Mouse (Mus musculus) heart, embryonic 10.5 days (tissue): Measurements from ENCODE around the gene Lbh. TPM values are rescaled to one million over a fixed set of nuclear protein-coding genes. Genes with fewer than 3 reads are reported as not detected.

ENCODE experiments used
- DNase-seq: peaks from one replicate; pipeline ENCODE4 v3.0.0-alpha.2; 2017; ENCODE audit warnings: low spot score
- H3K27ac ChIP-seq: fragments of 300-500 bp; sonication (generic); 2 replicates; pipeline ENCODE4 v1.5.1; 2016; ENCODE audit warnings: mild to moderate bottlenecking
- H3K27me3 ChIP-seq: fragments of 300-500 bp; sonication (generic); 2 replicates; pipeline ENCODE4 v1.6.1; 2016; ENCODE audit warnings: mild to moderate bottlenecking; ENCODE audit not compliant: poor library complexity, insufficient read depth, severe bottlenecking
- H3K36me3 ChIP-seq: fragments of 300-500 bp; sonication (generic); 2 replicates; pipeline ENCODE4 v1.6.1; 2016; ENCODE audit warnings: mild to moderate bottlenecking, moderate library complexity
- H3K4me1 ChIP-seq: fragments of 300-500 bp; sonication (generic); 2 replicates; pipeline ENCODE4 v1.6.1; 2016; ENCODE audit warnings: mild to moderate bottlenecking
- H3K4me3 ChIP-seq: fragments of 300-500 bp; sonication (generic); 2 replicates; pipeline ENCODE4 v1.5.1; 2016; ENCODE audit warnings: mild to moderate bottlenecking, moderate library complexity
- H3K9me3 ChIP-seq: fragments of 300-500 bp; sonication (generic); 2 replicates; pipeline ENCODE4 v1.6.1; 2016; ENCODE audit warnings: mild to moderate bottlenecking, moderate library complexity
- WGBS: fragments of 180-500 bp; shearing (Covaris S2); methylation state at CpG from one replicate; pipeline ENCODE4 v1.1.7; 2016; 5-methylcytosine and 5-hydroxymethylcytosine counted together
- polyA plus RNA-seq: library from polyadenylated mRNA; unstranded; fragments of >200 nt; fragmentation: Nextera tagmentation; extraction: Ambion mirVana; gene quantifications from 2 replicates; pipeline ENCODE4 v1.2.1, GENCODE M21; 2016

The Lbh gene
- polyA plus RNA-seq, 1 experiment from 2014 or later: 10.8 TPM

DNA sequence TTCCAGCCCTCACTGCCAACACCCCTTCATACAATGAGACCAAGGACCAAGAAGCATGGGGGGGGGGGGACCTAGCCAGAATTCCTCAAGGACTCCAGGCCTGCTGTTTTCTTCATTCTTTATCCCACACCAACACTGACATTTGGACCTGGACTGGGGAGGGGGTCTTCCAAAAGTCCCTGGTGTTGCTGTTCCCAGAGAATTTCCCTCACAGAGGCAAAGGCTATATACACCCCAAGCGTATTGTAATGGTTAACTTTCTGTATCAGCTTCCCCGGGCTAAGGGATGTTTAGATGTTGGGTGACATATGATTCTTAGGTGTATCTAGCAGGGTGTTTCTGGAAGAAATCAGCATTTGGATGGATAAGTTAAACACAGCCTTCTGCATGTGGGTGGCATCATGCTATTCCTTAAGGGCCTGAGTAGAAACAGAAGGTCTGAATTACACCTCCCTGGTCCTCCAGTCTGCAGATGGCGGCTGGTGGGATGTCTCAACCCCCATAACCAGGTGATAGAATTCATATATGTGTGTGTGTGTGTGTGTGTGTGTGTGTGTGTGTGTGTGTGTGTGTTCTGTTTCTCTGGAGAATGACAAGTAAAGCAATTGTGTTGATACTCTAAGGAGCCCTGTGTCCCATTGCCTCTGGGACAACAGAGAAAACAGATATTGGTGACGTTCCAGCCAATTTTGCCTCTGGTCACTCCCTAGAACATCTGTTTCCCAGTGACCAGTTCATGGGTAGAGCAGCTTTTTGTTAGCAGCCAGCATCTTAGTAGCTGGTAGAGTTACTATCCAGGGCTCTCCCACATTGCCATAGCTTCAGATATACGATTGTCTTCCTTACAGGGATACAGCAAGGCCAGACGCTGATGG, 35.9 kb downstream of the Lbh start:
- Histone ChIP-seq H3K27ac (0 out of 2 replicates have a peak overlapping the region, but pooled peaks have one; percentile 16), H3K4me3 (no peak overlapping the region), H3K36me3 (no peaks in the 10 kb centered on the region), H3K9me3 (no peaks in the 10 kb centered on the region), H3K4me1 (peaks cover 33% of the 10 kb centered on the region), H3K27me3 (no peaks in the 10 kb centered on the region)
- 81% methylated on average over 6 of the region's 6 CpGs for WGBS
- no peak for DNase-seq

GRCm38 (mm10) chr17:72955534-72955933, 37.4 kb downstream of the Lbh start:
- no peaks in the 10 kb centered on the region for H3K36me3 ChIP-seq
- WGBS: 47% methylated on average over 2 of the region's 2 CpGs
- no peaks in the 10 kb centered on the region for H3K27me3 ChIP-seq
- no peak overlapping the region for H3K4me3 ChIP-seq
- DNase-seq: no peak
- H3K4me1 ChIP-seq: peaks cover 34% of the 10 kb centered on the region
- no peaks in the 10 kb centered on the region for H3K9me3 ChIP-seq
- peak overlapping the region; percentile 53 for H3K27ac ChIP-seq

GRCm38 (mm10) chr17:72957016-72957415, 38.9 kb downstream of the Lbh start:
- no peak for DNase-seq
- WGBS: 88% methylated on average over 6 of the region's 6 CpGs
- Histone ChIP-seq H3K4me3 (no peak overlapping the region), H3K27ac (no peak overlapping the region), H3K27me3 (no peaks in the 10 kb centered on the region), H3K4me1 (peaks cover 22% of the 10 kb centered on the region), H3K9me3 (no peaks in the 10 kb centered on the region), H3K36me3 (no peaks in the 10 kb centered on the region)

DNA sequence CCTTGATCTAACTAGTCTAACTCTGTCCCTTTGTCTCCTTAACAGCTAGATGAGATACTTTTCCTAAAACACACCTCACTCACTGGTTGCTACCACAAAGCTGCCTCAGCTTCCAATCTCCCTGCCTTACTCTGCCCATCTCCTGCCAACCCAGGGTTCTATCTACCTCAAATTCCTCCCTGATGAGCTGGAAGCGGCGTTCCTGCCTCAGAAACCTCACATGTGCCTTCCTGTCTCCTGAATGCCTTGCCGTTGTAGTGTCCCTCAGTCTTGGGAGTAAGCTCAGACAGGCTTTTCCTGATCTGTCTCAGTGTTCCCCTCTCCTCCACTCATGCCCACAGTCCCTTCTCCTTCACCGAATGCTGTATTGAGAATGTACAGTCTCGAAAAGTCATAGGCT, 40.8 kb downstream of the Lbh start:
- WGBS: 70% methylated on average over 5 of the region's 5 CpGs
- DNase-seq: no peak
- H3K9me3 ChIP-seq: no peaks in the 10 kb centered on the region
- H3K4me3 ChIP-seq: no peak overlapping the region
- peaks cover 15% of the 10 kb centered on the region for H3K4me1 ChIP-seq
- H3K27ac ChIP-seq: 0 out of 2 replicates have a peak overlapping the region, but pooled peaks have one; percentile 13
- H3K27me3 ChIP-seq: no peaks in the 10 kb centered on the region
- H3K36me3 ChIP-seq: no peaks in the 10 kb centered on the region

GRCm38 (mm10) chr17:72959497-72960039, 41.5 kb downstream of the Lbh start:
- no peaks in the 10 kb centered on the region for H3K36me3 ChIP-seq
- no peaks in the 10 kb centered on the region for H3K9me3 ChIP-seq
- no peak overlapping the region for H3K27ac ChIP-seq
- no peaks in the 10 kb centered on the region for H3K27me3 ChIP-seq
- DNase-seq: no peak
- WGBS: 74% methylated on average over 5 of the region's 5 CpGs
- peaks cover 15% of the 10 kb centered on the region for H3K4me1 ChIP-seq
- no peak overlapping the region for H3K4me3 ChIP-seq

GRCm38 (mm10) chr17:72960243-72960642, 42.1 kb downstream of the Lbh start:
- no peaks in the 10 kb centered on the region for H3K27me3 ChIP-seq
- no peak for DNase-seq
- WGBS: 96% methylated on average over 4 of the region's 4 CpGs
- H3K36me3 ChIP-seq: no peaks in the 10 kb centered on the region
- H3K4me1 ChIP-seq: peaks cover 12% of the 10 kb centered on the region
- H3K4me3 ChIP-seq: no peak overlapping the region
- H3K9me3 ChIP-seq: no peaks in the 10 kb centered on the region
- H3K27ac ChIP-seq: no peak overlapping the region

- 73% methylated on average over 2 of the region's 2 CpGs for WGBS
- no peak overlapping the region for H3K4me3 ChIP-seq
- no peaks in the 10 kb centered on the region for H3K36me3 ChIP-seq
- H3K27me3 ChIP-seq: no peaks in the 10 kb centered on the region
- no peaks in the 10 kb centered on the region for H3K9me3 ChIP-seq
- H3K27ac ChIP-seq: no peak overlapping the region
- H3K4me1 ChIP-seq: peaks cover 11% of the 10 kb centered on the region
- no peak for DNase-seq
These were observed 42.8 kb downstream of the Lbh start for GRCm38 (mm10) chr17:72960873-72961272.

DNA sequence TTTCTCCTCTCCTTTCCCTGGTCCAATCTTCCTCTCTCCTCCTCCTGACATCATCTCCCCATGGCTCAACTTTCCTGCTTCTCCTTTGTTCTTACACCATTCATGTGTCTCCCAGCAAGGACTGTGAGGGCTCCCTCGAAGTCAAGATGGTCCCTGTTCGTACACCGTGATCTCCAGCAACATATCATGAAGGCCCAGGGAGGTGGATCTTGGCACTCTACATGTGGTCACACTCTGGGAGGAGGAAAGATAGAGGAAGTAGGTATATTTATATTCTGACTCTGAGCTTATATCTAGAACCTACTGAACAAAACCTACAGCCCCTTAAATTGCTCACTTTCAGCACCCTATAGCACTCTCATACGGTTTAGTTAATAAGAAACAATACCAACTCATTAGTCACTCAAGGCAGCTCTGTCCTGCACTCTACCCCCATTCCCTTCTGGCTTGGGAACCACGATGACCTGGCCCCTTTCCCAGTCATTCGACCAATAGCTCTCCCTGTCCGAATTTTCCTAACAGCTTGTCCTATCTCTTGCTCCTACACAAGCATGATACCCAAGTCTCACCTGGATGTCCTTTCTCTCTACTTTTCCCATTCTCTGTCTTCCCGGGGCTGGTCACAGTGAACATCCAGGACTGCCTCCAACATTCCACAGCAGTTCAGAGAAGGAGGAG, 44.0 kb downstream of the Lbh start:
- H3K27me3 ChIP-seq: no peaks in the 10 kb centered on the region
- no peak overlapping the region for H3K27ac ChIP-seq
- DNase-seq: no peak
- no peaks in the 10 kb centered on the region for H3K9me3 ChIP-seq
- H3K36me3 ChIP-seq: no peaks in the 10 kb centered on the region
- 80% methylated on average over 8 of the region's 8 CpGs for WGBS
- peaks cover 18% of the 10 kb centered on the region for H3K4me1 ChIP-seq
- H3K4me3 ChIP-seq: no peak overlapping the region

- no peaks in the 10 kb centered on the region for H3K27me3 ChIP-seq
- H3K27ac ChIP-seq: peak overlapping the region; percentile 72; the same call in 1 of the 2 replicates
- no peaks in the 10 kb centered on the region for H3K36me3 ChIP-seq
- no peaks in the 10 kb centered on the region for H3K9me3 ChIP-seq
- DNase-seq: no peak
- 58% methylated on average over 5 of the region's 5 CpGs for WGBS
- no peak overlapping the region for H3K4me3 ChIP-seq
- peaks cover 22% of the 10 kb centered on the region for H3K4me1 ChIP-seq
These were observed 47.6 kb downstream of the Lbh start for GRCm38 (mm10) chr17:72965687-72966086.

GRCm38 (mm10) chr17:72966091-72966531, 48.0 kb downstream of the Lbh start:
- Histone ChIP-seq H3K9me3 (no peaks in the 10 kb centered on the region), H3K4me1 (peaks cover 22% of the 10 kb centered on the region), H3K27me3 (no peaks in the 10 kb centered on the region), H3K36me3 (no peaks in the 10 kb centered on the region), H3K27ac (peak overlapping the region; percentile 72; the same call in 1 of the 2 replicates), H3K4me3 (no peak overlapping the region)
- WGBS: 34% methylated on average over 5 of the region's 5 CpGs
- DNase-seq: no peak

- DNase-seq: no peak
- Histone ChIP-seq H3K4me3 (no peak overlapping the region), H3K36me3 (no peaks in the 10 kb centered on the region), H3K27me3 (no peaks in the 10 kb centered on the region), H3K9me3 (no peaks in the 10 kb centered on the region), H3K27ac (peak overlapping the region; percentile 59; the same call in 1 of the 2 replicates), H3K4me1 (peaks cover 22% of the 10 kb centered on the region)
- WGBS: 24% methylated on average over 3 of the region's 3 CpGs
These were observed 48.8 kb downstream of the Lbh start for GRCm38 (mm10) chr17:72966878-72967277.

- no peak for DNase-seq
- WGBS: 50% methylated on average over 6 of the region's 6 CpGs
- H3K4me1 ChIP-seq: peaks cover 22% of the 10 kb centered on the region
- H3K36me3 ChIP-seq: no peaks in the 10 kb centered on the region
- no peaks in the 10 kb centered on the region for H3K27me3 ChIP-seq
- H3K4me3 ChIP-seq: no peak overlapping the region
- no peaks in the 10 kb centered on the region for H3K9me3 ChIP-seq
- H3K27ac ChIP-seq: peak overlapping the region; percentile 67; the same call in 1 of the 2 replicates
These were observed 49.5 kb downstream of the Lbh start for GRCm38 (mm10) chr17:72967371-72968175.
